Mouse (Mus musculus) ES-E14 (cell line): ENCODE results near the gene AC161166.1.

ENCODE experiments used
- CHD2 ChIP-seq: IDR thresholded peaks from 2 replicates; pipeline ENCODE4 v1.6.1; 2014; ENCODE audit warnings: mild to moderate bottlenecking, low read depth, low read length, inconsistent platforms
- HCFC1 ChIP-seq: IDR thresholded peaks from 2 replicates; pipeline ENCODE4 v1.6.1; 2012; ENCODE audit warnings: low read length, inconsistent platforms, borderline replicate concordance; ENCODE audit not compliant: insufficient read depth
- ZC3H11A ChIP-seq: IDR thresholded peaks from 2 replicates; pipeline ENCODE4 v1.6.1; 2012; ENCODE audit warnings: low read depth, mild to moderate bottlenecking, inconsistent platforms, low read length, borderline replicate concordance
- ZNF384 ChIP-seq: IDR thresholded peaks from 2 replicates; pipeline ENCODE4 v1.6.1; 2012; ENCODE audit warnings: low read depth, low read length, inconsistent platforms

GRCm38 (mm10) chr7:24505447-24506064 lies 6.7 kb downstream of the AC161166.1 start:
- no peak for TF ChIP-seq ZNF384
- no peak for TF ChIP-seq ZC3H11A
- TF ChIP-seq HCFC1 = no peak
- TF ChIP-seq CHD2 = no peak
